Mouse (Mus musculus) heart, postnatal 10 days (tissue): ENCODE results near the gene Sec14l5. TPM values are rescaled to one million over a fixed set of nuclear protein-coding genes. Genes with fewer than 3 reads are reported as not detected.
A peak's percentile ranks its signal among the peaks of the same experiment; 100 is the strongest.

Experiments used
- DNase-seq, 2 experiments: peaks; one replicate each; pipeline ENCODE4 v3.0.0; 2021
- intact Hi-C: fragments of 180-260 bp; cut with DNase I; formaldehyde crosslinking; loops from one replicate; pipeline ENCODE4 v1.15.1; 2025
- total RNA-seq, 2 experiments: library from RNA; stranded (reverse); gene quantifications; 2 replicates each; pipeline ENCODE4 v1.2.3; 2021

Gene Sec14l5
- total RNA-seq, 2 experiments from 2014 or later: 0.17 to 0.20 TPM

DNA sequence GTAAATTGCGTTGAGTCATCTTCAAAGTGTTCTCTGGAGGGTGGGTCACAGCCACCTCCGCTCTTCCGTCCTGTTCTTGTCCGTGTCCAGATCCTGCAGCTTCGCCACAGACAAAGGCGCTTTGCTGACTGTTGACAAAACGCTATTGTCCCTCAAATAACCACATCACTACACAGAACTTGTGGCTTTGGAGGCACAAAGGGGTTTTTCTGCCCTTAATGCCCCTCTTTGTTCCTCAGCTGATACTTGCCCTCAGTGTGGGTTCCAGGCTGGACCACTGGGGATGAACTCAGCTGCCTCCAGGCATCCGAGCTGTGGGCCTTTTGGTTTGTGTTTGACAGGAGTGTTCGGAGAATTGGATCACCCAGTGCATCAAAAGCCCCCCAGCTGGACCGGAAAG lies 3.6 kb downstream of the Sec14l5 start:
- no peak for DNase-seq

DNA sequence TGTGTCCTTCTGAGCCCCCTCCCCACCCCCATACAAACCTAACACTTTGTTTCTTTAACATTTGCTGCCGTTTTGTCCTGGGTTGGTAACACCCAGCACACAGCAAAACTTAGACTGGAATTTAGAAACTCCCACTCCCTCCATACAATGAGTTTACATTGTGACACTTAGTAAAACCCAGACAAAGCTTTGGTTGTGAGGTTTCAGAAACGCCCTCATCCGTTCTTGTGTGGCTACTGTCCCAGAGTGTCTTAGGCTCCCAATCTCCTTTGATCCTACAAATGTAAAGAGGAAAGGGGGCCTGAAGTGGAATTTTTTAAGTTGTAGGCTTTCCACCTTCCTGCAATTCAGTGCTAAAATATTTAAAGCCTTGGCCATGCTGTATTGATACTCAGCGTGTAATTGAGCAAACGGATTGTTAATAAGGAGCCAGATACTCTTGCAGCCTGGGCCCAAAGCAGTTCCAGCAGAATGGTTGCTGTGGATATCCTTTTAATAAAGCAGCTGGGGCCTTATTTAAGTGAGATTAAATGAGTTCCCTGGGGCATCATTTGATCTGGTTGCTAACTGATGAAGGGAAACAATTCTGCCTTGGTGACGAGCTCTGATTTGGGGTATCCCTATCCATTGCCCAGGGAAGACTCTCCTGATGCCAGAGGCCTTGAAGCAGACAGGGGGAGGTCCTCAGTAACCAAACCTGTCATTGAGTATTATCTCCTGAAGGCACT lies 6.6 kb downstream of the Sec14l5 start:
- intact Hi-C loops: no loop called here
- DNase-seq: no peak

More for the DNA sequence above, 3.6 kb downstream of the Sec14l5 start:
- intact Hi-C loops: no loop called here

DNA sequence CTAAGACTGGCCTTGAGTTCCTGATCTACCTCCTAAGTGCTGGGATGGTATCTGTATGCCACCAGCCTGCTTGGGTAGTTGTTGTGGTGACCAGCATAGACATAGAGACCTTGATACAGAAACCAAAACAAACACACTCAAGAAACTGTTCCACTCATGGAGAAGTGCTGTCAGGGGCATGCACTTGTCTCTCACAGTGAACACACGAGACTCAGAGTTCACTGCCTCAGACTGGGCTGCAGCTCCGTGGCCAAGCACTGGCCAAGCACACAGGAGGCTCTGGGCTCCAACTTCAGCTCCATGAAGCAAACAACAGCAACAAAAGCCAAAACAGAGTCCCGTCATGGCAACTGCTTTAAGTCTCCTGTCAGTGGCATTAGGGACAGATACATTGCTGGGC lies 8.1 kb downstream of the Sec14l5 start:
- DNase-seq: no peak
- intact Hi-C loops: no loop called here

DNA sequence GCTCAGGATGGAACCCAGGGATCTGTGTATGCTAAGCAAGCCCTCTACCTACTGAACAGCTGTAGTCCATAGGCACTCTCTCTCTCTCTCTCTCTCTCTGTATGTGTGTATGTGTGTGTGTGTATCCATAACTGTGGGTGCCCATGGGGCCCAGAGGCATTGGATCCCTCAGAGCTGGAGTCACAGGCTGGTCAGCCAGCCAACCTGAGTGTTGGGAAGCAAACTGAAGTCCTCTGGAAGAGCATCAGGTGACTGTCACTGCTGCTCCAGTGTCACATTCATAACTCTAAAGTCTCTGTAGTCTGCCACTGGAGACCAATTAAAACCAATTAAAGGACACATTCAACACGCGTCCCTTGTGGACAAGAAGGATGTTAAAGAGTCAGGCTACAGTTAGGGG lies 9.6 kb downstream of the Sec14l5 start:
- intact Hi-C loops: no loop called here

DNA sequence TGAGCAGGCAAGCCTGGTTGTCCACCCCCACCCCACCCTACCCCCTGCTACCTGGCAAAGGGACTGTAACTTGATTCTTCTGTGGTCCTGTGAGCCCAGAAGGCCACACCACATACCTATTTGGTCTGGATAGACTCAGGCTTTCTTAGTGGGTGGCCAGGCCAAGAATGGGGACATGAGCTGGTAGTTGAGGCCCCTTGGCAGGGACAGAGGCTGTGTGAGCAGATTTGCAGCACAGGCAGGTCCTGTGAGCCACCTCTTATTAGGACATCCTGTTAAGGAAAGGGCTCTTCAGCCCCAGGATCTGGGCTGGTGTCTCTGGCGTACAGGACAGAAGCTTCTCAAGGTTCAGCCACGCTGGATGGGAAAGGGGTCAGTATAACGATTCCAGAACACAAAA lies 10.2 kb downstream of the Sec14l5 start:
- intact Hi-C loops: no loop called here
- no peak for DNase-seq

More for the DNA sequence above, 9.6 kb downstream of the Sec14l5 start:
- no peak for DNase-seq

DNA sequence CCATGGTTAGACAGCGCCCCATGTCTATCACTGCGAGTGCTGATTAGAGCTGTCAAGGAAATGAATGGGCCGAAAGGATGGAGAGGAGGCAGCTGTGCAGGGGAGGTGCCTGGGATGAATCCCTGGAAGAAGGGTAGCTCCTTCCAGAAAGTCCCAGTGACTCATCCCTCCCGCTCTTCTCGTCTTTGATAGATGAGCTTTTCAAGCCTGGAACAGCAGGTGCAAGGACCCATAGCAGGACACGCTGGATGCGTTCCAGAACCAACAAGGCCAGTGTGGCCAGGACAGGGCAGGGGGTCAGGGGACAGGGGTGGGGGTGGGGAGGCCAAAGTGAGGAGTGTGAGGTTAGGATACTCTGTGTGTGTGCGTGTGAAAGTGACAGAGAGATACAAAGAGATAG lies 12.3 kb downstream of the Sec14l5 start:
- intact Hi-C loops: no loop called here

DNA sequence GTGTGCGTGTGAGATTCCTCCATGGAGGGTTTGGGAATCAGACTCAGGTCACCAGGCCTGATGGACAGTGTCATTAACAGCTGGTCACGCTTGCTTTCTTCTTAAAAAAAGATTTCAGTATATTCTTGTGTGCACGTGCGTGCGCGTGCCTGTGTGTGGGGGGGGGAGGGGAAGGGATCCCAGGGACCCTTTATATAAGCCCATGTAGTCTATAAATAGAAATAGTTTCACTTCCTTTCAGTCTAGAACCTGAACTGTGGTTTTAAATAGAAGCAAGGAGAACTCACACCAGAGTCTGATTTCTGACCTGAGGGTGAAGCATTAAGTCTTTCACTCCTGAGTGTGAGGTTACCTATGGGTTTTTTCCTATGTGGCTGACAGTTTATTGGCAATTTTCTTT lies 17.4 kb downstream of the Sec14l5 start:
- no peak for DNase-seq
- intact Hi-C loops: no loop called here

More for the DNA sequence above, 12.3 kb downstream of the Sec14l5 start:
- peak in 1 of 2 experiments; percentile 17 for DNase-seq

DNA sequence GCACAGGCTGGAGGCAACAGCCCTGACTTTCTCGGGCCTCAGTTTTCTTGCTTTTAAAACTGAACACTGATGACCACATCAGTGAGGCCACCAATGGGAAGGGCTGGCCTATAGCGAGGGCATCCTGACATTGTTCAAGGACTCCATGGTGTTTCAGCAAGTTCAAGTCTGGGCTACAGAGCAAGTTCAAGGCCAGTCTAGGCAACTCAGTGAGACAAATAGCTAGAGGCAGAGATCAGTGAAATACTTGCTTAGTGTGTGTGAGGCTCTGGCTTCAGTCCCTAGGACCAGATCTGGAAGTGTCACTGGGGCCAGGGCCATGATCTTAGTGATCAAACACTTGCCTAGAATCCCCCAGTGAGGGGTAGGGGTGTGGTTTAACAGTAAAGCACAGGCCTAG lies 21.1 kb downstream of the Sec14l5 start:
- no peak for DNase-seq
- intact Hi-C loops: no loop called here

DNA sequence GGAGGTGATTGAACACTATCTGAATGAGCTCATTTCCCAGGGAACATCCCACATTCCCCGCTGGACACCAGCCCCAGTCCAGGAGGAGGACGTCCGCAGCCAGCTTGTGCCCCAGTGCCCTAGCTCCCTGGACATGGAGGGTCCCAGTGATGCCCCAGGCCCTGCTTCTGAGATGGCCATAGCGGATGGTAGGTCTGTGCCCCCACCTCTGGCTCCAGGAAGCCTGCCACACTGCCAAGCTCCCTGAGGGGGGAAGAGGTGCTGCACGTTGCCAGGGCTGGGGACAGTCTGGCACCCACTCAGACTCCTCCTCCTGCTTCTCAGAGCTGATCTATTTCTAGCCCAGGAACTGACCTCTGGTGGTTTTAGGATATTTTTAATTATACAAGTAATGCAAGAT lies 21.9 kb downstream of the Sec14l5 start:
- intact Hi-C loops: no loop called here
- DNase-seq: peak; percentile 75 to 79

DNA sequence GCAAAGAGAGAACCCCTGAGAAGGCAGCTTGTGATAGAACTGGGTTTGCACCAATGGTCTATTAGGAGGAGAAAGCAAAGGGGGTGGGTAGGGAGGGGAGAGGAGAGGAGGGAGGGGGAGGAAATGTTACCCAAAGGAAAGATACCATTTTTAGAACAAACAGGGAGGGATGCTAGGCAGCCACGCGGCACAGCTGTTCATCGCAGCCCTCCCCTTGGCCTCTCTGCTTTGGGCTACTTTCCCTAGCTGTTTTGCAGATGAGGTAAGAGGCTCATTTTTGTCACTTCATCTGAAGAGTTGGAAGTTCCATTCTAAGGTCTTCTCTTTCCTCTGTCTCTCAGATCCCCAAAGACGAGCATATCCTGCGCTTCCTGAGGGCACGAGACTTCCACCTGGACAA lies 25.7 kb downstream of the Sec14l5 start:
- DNase-seq: peak in 1 of 2 experiments; percentile 29
- intact Hi-C loops: no loop called here

DNA sequence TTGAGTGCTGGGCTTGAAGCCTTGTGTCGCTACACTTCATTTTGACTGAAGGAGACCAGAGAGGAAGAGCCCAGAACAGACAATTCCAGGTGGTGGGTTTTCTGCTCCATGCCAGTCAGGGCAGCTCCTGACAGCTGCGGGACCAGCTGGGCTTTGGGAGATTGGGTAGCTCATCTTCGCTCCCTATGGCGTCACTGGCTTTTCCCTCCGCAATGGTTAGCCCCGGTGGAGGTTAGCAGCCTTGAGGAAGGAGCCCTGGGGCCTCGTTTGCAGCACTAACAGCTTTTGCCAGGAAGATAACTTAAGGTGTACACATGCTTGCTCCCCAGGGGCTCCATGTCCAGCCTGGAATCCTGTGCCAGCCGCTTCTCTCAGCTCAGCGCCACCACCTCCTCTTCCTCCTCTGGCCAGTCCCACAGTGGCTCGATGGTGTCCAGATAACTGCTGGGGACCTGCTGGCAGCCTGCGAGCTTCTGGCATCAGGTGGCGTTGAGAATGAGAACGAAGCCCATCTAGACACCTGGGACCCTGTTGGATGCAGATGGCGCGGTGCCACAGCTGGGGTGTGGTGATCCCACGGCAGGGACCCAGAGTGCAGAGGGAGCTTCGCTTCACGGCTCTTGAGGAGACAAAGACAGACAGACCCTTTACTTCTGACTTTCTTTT lies 36.5 kb downstream of the Sec14l5 start:
- intact Hi-C loops: no loop called here
- DNase-seq: no peak

DNA sequence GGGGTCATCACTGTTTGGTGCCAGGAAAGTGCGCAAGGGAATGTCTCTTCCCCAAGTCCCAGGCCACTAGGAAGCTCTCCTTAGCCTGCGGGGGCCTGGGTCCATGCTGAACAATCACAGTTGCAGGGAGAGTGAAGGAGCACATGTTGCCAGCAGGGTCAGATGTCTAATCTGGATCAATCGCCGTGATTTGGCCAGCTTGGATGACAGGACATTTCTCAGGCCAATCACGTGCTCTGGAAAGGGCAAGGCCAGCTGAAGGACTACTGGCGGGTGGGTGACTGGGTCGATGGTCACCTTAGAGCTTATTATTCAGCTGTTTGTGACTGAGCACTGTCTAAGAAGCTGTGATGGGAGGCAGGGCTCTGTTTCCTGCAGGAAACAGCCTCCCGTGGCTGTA lies 37.2 kb downstream of the Sec14l5 start:
- intact Hi-C loops: no loop called here
- DNase-seq: no peak

DNA sequence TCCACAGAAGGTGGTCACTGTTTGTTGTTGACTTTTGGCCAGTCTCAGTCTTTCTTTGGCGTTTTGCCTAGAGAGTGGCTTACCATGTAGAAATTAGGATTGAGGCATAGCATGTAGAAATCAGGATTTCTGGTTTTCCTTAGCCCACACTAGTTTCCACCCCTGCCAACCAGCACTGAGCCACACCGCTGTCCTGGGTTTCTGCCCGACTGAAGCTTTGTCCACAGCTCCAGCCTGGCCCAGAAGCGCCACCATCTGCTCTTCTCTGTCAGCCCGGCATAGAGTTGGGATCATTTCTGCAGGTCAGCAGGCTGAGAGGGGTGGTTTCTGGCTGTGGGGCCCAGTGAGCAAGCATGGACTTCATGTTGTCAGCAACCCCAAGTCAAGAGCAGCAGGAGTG lies 38.0 kb downstream of the Sec14l5 start:
- intact Hi-C loops: no loop called here
- no peak for DNase-seq

DNA sequence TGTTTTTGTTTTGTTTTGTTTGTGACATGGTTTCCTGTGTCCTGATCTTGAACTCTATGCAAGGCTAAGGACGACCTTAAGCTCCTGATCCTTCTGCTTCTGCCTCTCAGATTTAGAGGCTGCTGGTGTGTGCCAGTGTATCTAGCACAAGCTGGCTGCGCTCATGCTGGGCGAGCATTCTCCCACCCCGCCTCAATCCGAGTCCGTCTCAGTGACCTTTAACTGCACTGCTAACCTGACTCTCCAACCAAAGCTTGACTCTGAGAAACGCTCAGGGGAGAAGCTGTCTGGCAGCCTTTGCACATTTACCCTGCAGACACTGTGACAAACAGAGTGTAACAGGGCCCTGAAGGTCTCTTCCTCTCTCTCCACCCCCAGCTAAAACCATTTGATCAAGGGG lies 38.8 kb downstream of the Sec14l5 start:
- intact Hi-C loops: no loop called here
- peak in 1 of 2 experiments; percentile 19 for DNase-seq

DNA sequence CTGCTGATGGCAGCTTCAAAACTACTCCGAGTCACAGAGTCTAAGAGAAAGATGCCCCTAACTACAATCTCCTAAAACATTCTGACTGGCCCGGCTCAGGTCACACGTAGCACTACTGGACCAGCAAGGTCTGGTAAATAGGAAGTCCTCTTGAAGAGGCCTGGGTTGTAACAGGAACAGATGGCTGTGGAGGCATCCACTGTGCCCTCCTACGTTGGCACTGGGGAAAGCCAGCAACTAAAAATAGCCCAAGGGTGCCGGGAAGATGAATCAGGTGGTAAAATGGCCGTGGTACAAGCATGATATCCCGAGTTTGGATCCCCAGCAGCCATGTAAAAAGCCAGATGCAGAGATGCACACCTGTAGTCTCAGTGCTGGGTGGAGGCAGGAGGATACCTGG lies 39.3 kb downstream of the Sec14l5 start:
- DNase-seq: peak; percentile 57 to 65
- intact Hi-C loops: no loop called here

DNA sequence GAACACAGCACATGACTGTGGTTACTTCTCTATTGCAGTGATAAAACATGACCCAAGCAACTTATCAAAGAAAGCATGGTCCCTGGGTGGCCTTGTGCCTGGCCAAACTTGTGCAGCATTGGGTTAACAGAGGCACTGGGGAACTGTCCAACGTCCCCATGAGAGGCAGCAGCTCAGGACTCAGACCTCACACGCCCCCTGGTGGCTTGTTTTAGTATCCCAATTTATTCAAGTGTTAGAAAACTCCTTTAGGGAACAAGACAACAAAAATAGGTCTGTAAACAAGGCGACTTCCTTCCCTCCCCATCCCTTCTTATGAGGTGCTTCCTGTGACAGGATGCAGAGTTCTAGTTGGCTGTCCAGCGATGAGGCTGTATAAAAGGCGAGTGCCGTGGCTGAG lies 48.2 kb downstream of the Sec14l5 start:
- DNase-seq: peak; percentile 74 to 85
- intact Hi-C loops: loop anchor here (2.0 kb wide), 1 partner anchor 48 kb away; the partner anchor contains the start of gene Sec14l5

DNA sequence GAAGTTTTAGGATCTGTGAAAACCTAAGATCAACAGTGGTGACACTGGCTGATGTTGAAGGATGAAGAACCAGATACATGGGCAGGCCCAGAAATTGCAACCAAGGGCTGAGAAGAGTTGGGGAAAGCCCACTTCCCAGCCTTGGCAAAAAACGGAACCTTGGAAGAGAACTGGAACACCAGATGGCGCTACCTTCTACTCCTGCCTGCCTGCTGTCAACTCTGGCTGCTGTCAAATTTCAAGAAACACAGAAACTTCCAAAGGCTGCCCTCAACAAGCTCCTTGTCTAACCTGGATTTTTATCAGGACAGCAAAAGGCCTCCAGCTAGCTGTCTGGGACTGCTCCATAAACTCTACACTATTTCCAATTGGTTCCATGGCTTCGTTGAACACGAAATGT lies 55.8 kb downstream of the Sec14l5 start:
- intact Hi-C loops: loop anchor here (1.0 to 5.0 kb wide), 4 partner anchors 42 to 265 kb away; partner anchors contain the start of gene Eef2kmt
- peak; percentile 65 to 77 for DNase-seq

DNA sequence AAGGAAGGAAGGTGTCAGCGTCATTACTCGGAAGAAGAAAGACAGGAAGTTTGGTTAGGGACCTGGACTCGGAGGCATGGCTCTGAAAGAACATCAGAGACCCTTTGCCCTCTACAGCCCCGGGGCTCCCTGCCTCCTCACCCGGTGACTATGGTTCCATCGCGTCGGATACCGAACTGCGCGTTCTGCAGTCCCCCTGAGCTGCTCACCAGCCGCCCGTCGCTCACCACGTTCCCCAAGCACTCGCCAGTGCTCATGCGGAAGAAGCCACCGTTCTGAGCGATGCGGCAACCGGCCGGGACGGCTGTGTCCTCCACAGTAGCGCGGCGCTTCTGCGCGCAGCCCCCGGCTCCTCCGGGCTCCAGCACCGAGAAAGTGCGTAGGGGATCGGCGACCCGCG lies 56.3 kb downstream of the Sec14l5 start:
- peak; percentile 25 to 32 for DNase-seq
- intact Hi-C loops: loop anchor here (2.0 to 5.0 kb wide), 3 partner anchors 52 to 264 kb away; partner anchors contain the start of gene Eef2kmt

DNA sequence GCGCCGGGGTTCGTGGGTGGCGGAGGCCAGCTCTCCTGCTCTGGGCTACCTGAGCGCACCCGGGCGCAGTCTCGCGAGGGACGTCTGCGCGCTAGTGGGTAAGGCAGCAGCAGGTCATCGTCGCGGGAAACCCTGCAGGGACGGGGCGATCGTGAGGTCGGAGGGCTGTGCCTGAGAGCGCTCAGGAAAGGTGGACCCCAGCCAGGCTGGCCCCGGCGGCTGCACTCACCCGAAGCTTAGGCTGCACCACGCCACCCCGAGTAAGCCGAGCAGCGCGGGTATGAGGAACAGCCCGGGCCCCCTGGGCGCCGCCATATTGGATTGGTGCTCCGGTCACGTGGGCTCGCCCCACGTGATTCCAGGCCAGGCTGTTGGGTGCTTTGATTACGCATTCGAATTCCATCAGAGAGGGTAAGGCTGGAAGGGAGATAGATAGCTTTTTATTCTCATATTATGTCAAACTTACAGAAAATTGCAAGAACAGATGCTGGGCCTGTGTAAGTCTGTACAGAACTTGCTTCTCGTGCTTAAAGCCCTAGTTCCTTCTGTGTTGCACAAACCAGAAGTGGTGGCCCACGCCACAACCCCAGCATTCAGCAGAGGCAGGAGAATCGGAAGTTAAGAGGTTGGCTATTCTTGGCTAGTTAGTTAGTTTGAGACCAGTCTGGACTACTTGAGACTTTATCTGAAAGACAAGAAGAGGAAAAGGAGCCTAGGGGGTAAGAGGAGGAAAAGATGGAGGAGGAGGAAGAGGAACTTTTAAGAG lies 56.9 kb downstream of the Sec14l5 start, which contains the start of gene Nagpa:
TSS of gene Nagpa (minus strand) at position 345 of the 766 bp plus-strand sequence.
- peak; percentile 80 to 88 for DNase-seq
- intact Hi-C loops: loop anchor here (2.0 to 5.0 kb wide), 3 partner anchors 51 to 263 kb away; partner anchors contain the start of gene Eef2kmt

DNA sequence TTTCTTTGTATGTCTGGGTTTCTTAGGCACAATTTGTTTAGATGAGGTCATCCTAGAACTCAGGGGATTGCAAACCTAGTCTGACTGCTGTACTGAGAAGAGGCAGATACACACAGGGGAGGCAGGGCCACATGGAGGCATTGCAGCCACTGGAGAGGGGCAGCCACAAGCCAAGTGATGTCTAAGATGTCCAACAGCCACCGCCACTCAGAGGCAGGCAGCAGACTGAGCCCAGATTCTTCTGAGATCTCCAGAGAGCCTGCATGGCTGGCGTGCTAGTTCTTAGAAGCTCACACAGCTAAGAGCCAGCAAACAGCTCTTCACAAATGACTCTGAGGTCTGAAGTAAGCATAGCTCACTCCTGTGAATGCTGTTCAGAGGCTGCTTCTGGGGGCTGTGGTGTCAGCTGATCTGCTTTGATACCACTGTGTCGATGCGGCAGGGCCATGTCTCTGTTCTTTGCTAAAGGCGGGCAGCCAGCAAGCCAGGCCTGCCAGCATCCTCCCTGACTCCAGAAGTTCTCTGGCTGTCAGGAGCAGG lies 58.6 kb downstream of the Sec14l5 start:
- DNase-seq: no peak
- intact Hi-C loops: no loop called here

DNA sequence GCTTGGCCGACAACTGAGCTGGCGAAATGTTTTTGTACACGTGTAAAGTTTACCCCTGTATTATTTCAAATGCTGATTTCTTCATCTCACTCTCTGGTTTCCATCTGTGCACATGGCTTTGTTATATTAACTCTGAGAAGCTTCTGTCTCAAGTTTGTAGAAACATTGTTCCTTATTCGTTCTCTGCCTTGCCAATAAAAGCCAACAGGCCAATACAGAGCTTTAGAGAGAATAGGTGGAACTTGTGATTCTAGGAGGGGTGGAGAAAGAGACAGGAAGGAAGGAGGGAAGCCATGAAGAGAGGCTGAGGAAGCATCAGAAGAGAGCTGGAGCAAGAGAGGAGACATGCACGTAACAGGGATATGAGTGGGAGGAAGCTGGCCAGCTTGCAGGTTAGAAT lies 59.1 kb downstream of the Sec14l5 start:
- intact Hi-C loops: no loop called here
- DNase-seq: no peak
